Mouse (Mus musculus) MEL (cell line): ENCODE results near the gene Mpp2. TPM values are rescaled to one million over a fixed set of nuclear protein-coding genes. Genes with fewer than 3 reads are reported as not detected.
A peak's percentile ranks its signal among the peaks of the same experiment; 100 is the strongest.

Source experiments
- DNase-seq: peaks from one replicate; pipeline ENCODE4 v3.0.0; 2011; ENCODE audit warnings: low read depth, low spot score
- H3K27ac ChIP-seq: 2 replicates; pipeline ENCODE4 v1.5.1; 2012; ENCODE audit warnings: low read depth, mild to moderate bottlenecking, control low read depth, low read length, moderate library complexity; ENCODE audit not compliant: control insufficient read depth
- H3K27me3 ChIP-seq, 2 experiments: fragments of 150-350 bp in 1 of 2; sonication (generic) in 1 of 2; 2 replicates each; pipeline ENCODE4 v1.6.1; 2012; ENCODE audit warnings: low read length in 2 of 2, mild to moderate bottlenecking in 2 of 2, improper control_type of control experiment in 1 of 2, moderate library complexity in 1 of 2; ENCODE audit not compliant: insufficient read depth in 2 of 2, control insufficient read depth in 1 of 2
- H3K36me3 ChIP-seq, 2 experiments: 2 replicates each; pipeline ENCODE4 v1.6.1; 2012 to 2014; ENCODE audit warnings: low read length in 2 of 2, improper control_type of control experiment in 1 of 2, inconsistent platforms in 1 of 2, mild to moderate bottlenecking in 1 of 2; ENCODE audit not compliant: insufficient read depth in 2 of 2, control insufficient read depth in 1 of 2
- H3K4me1 ChIP-seq, 2 experiments: fragments of 150-350 bp in 1 of 2; sonication (generic) in 1 of 2; 2 replicates each; pipeline ENCODE4 v1.6.1; 2012; ENCODE audit warnings: low read length in 2 of 2, improper control_type of control experiment in 1 of 2, mild to moderate bottlenecking in 1 of 2; ENCODE audit not compliant: insufficient read depth in 2 of 2, control insufficient read depth in 1 of 2
- H3K4me3 ChIP-seq, 2 experiments: fragments of 150-350 bp in 1 of 2; sonication (generic) in 1 of 2; 2 replicates each; pipeline ENCODE4 v1.5.1; 2012; ENCODE audit warnings: low read depth in 2 of 2, low read length in 2 of 2, mild to moderate bottlenecking in 2 of 2, moderate library complexity in 2 of 2, control low read depth in 1 of 2, improper control_type of control experiment in 1 of 2; ENCODE audit not compliant: control insufficient read depth in 1 of 2, insufficient read depth in 1 of 2
- H3K79me2 ChIP-seq: 2 replicates; pipeline ENCODE4 v1.6.1; 2012; ENCODE audit warnings: mild to moderate bottlenecking, low read length, moderate library complexity; ENCODE audit not compliant: control insufficient read depth, poor library complexity, insufficient read depth
- H3K9ac ChIP-seq: 2 replicates; pipeline ENCODE4 v1.6.1; 2012; ENCODE audit warnings: low read depth, mild to moderate bottlenecking, control low read depth, low read length, moderate library complexity; ENCODE audit not compliant: control insufficient read depth, poor library complexity, severe bottlenecking
- H3K9me3 ChIP-seq: fragments of 150-350 bp; sonication (generic); replicated peaks from 2 replicates; pipeline ENCODE4 v1.6.1; 2012; ENCODE audit warnings: mild to moderate bottlenecking, low read length, improper control_type of control experiment, moderate library complexity; ENCODE audit not compliant: insufficient read depth
- BHLHE40 ChIP-seq: IDR thresholded peaks from 2 replicates; pipeline ENCODE4 v1.6.1; 2012; ENCODE audit warnings: low read depth, mild to moderate bottlenecking, inconsistent platforms, low read length, improper control_type of control experiment, borderline replicate concordance
- CHD1 ChIP-seq: IDR thresholded peaks from 2 replicates; pipeline ENCODE4 v1.6.1; 2012; ENCODE audit warnings: low read depth, mild to moderate bottlenecking, inconsistent platforms, low read length, improper control_type of control experiment
- CHD2 ChIP-seq: IDR thresholded peaks from 2 replicates; pipeline ENCODE4 v1.6.1; 2011; ENCODE audit warnings: low read length, improper control_type of control experiment
- CTCF ChIP-seq, 3 experiments: IDR thresholded peaks in 2 of 3; conservative IDR thresholded peaks in 1 of 3; 2 replicates each; pipeline ENCODE4 v1.5.1; 2011 to 2012; ENCODE audit warnings: low read length in 3 of 3, low read depth in 2 of 3, mild to moderate bottlenecking in 2 of 3, improper control_type of control experiment in 1 of 3, inconsistent platforms in 1 of 3, mixed read lengths in 1 of 3, moderate library complexity in 1 of 3; ENCODE audit not compliant: control insufficient read depth in 1 of 3, insufficient read depth in 1 of 3, poor library complexity in 1 of 3, severe bottlenecking in 1 of 3
- E2F4 ChIP-seq: IDR thresholded peaks from 2 replicates; pipeline ENCODE4 v1.6.1; 2011; ENCODE audit warnings: low read depth, low read length, improper control_type of control experiment, borderline replicate concordance
- ELF1 ChIP-seq: IDR thresholded peaks from 2 replicates; pipeline ENCODE4 v1.6.1; 2014; ENCODE audit warnings: low read depth, mild to moderate bottlenecking, inconsistent platforms, low read length, improper control_type of control experiment, moderate library complexity
- GABPA ChIP-seq: IDR thresholded peaks from 2 replicates; pipeline ENCODE4 v1.6.1; 2012; ENCODE audit warnings: low read depth, mild to moderate bottlenecking, inconsistent platforms, low read length, improper control_type of control experiment, moderate library complexity
- HCFC1 ChIP-seq: IDR thresholded peaks from 2 replicates; pipeline ENCODE4 v1.6.1; 2012; ENCODE audit warnings: low read depth, mild to moderate bottlenecking, inconsistent platforms, low read length, improper control_type of control experiment, moderate library complexity
- MAZ ChIP-seq: IDR thresholded peaks from 2 replicates; pipeline ENCODE4 v1.6.1; 2012; ENCODE audit warnings: low read depth, mild to moderate bottlenecking, inconsistent platforms, low read length, improper control_type of control experiment
- MXI1 ChIP-seq: IDR thresholded peaks from 2 replicates; pipeline ENCODE4 v1.6.1; 2011; ENCODE audit warnings: mild to moderate bottlenecking, low read depth, low read length, improper control_type of control experiment
- MYB ChIP-seq: IDR thresholded peaks from 2 replicates; pipeline ENCODE4 v1.6.1; 2011; ENCODE audit warnings: mild to moderate bottlenecking, low read depth, low read length, improper control_type of control experiment
- MYC ChIP-seq: IDR thresholded peaks from 2 replicates; pipeline ENCODE4 v1.6.1; 2011; ENCODE audit warnings: low read depth, mild to moderate bottlenecking, low read length, improper control_type of control experiment, moderate library complexity
- POLR2AphosphoS2 ChIP-seq: IDR thresholded peaks from 2 replicates; pipeline ENCODE4 v1.6.1; 2011; ENCODE audit warnings: low read length, improper control_type of control experiment
- RAD21 ChIP-seq: IDR thresholded peaks from 2 replicates; pipeline ENCODE4 v1.6.1; 2011; ENCODE audit warnings: mild to moderate bottlenecking, low read depth, low read length, improper control_type of control experiment
- SIN3A ChIP-seq: IDR thresholded peaks from 2 replicates; pipeline ENCODE4 v1.6.1; 2012; ENCODE audit warnings: low read length, improper control_type of control experiment, inconsistent platforms
- SMC3 ChIP-seq: IDR thresholded peaks from 2 replicates; pipeline ENCODE4 v1.6.1; 2011; ENCODE audit warnings: low read depth, low read length, improper control_type of control experiment
- TBP ChIP-seq: IDR thresholded peaks from 2 replicates; pipeline ENCODE4 v1.8.0; 2011; ENCODE audit warnings: low read depth, low read length, improper control_type of control experiment
- TCF12 ChIP-seq: IDR thresholded peaks from 2 replicates; pipeline ENCODE4 v1.6.1; 2014; ENCODE audit warnings: low read depth, mild to moderate bottlenecking, inconsistent platforms, low read length, improper control_type of control experiment, moderate library complexity
- USF1 ChIP-seq: IDR thresholded peaks from 2 replicates; pipeline ENCODE4 v1.6.1; 2014; ENCODE audit warnings: low read depth, mild to moderate bottlenecking, inconsistent platforms, low read length, improper control_type of control experiment, moderate library complexity
- USF2 ChIP-seq, 2 experiments: IDR thresholded peaks; 2 replicates each; pipeline ENCODE4 v1.6.1; 2011 to 2012; ENCODE audit warnings: improper control_type of control experiment in 2 of 2, low read length in 2 of 2, borderline replicate concordance in 1 of 2, inconsistent platforms in 1 of 2, low read depth in 1 of 2, mild to moderate bottlenecking in 1 of 2; ENCODE audit not compliant: insufficient read depth in 1 of 2
- ZC3H11A ChIP-seq: IDR thresholded peaks from 2 replicates; pipeline ENCODE4 v1.6.1; 2012; ENCODE audit warnings: low read depth, mild to moderate bottlenecking, inconsistent platforms, low read length, improper control_type of control experiment
- ZKSCAN1 ChIP-seq: IDR thresholded peaks from 2 replicates; pipeline ENCODE4 v1.6.1; 2012; ENCODE audit warnings: low read depth, mild to moderate bottlenecking, inconsistent platforms, low read length, improper control_type of control experiment, moderate library complexity
- ZMIZ1 ChIP-seq: IDR thresholded peaks from 2 replicates; pipeline ENCODE4 v1.6.1; 2012; ENCODE audit warnings: low read depth, mild to moderate bottlenecking, inconsistent platforms, low read length, improper control_type of control experiment, moderate library complexity
- ZNF384 ChIP-seq: IDR thresholded peaks from 2 replicates; pipeline ENCODE4 v1.6.1; 2012; ENCODE audit warnings: low read depth, mild to moderate bottlenecking, inconsistent platforms, low read length, improper control_type of control experiment
- polyA plus RNA-seq, 2 experiments: library from polyadenylated mRNA; stranded (reverse) in 1 of 2; unstranded in 1 of 2; fragments of >175 nt in 1 of 2; fragments of >200 nt in 1 of 2; gene quantifications; 2 replicates each; pipeline versions ENCODE4 v1.2.1 to v1.2.4; 2012; ENCODE audit warnings: low replicate concordance in 2 of 2, low read depth in 1 of 2; ENCODE audit not compliant: insufficient read length in 2 of 2, insufficient read depth in 1 of 2, missing spikeins in 1 of 2
- total RNA-seq: library from RNA; depleted of rRNA; stranded (reverse); fragments of 300-350 nt; gene quantifications from 2 replicates; pipeline ENCODE4 v1.2.3, GENCODE M21; 2012

The Mpp2 gene
- total and polyA plus RNA-seq, 3 experiments, result 2.9 to 16.3 TPM; not detected in 1

DNA sequence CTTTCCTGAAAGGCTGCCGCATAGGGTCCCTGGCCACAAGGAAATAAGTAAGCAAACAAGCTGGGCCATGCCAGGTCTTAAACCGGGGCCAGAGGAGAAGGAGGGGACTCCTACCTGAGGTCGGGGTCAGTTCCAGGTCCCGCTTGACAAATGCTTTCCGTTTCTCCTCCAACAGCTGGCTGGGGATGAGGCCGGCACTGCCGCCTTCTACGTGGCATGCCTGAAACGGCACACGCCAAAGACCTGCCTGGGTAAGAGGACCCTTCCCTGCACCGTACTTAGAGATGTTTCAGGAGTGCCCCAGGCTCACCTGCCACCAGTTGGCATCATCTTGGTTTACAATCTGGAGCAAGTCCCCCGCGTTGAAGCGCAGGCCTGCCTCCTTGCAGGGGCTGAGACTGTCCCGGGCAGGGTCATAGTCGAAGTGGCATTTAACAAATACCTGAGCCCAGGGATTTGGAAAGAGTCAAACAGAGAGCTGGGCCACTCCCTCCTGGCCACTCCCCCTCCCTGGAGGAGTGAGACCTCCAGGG lies 26.3 kb downstream of the Mpp2 start:
- DNase-seq, result no peak
- TF ChIP-seq MYC (no peak), SMC3 (no peak), CHD2 (no peak), MAZ (no peak), GABPA (no peak), ZMIZ1 (no peak), RAD21 (no peak), TCF12 (no peak), POLR2AphosphoS2 (no peak), TBP (no peak), MYB (no peak), BHLHE40 (no peak), ELF1 (no peak), E2F4 (no peak), USF2 (IDR thresholded peaks at IDR 0.05; ENCODE audit: borderline replicate concordance in 1 of 2, insufficient read depth in 1 of 2, low read depth in 1 of 2, low read length in 2 of 2) (no peak), HCFC1 (no peak), CHD1 (no peak), MXI1 (no peak)
- H3K4me1 ChIP-seq, result no peaks in the 10 kb centered on the region
- H3K79me2 ChIP-seq, result no peaks in the 10 kb centered on the region
- no peak overlapping the region for H3K27ac ChIP-seq
- H3K27me3 ChIP-seq, result no peaks in the 10 kb centered on the region
- no peak overlapping the region for H3K9ac ChIP-seq
- no peaks in the 10 kb centered on the region for H3K9me3 ChIP-seq
- no peak overlapping the region for H3K4me3 ChIP-seq
- no peaks in the 10 kb centered on the region; a peak in 2 of 4 replicates for H3K36me3 ChIP-seq

DNA sequence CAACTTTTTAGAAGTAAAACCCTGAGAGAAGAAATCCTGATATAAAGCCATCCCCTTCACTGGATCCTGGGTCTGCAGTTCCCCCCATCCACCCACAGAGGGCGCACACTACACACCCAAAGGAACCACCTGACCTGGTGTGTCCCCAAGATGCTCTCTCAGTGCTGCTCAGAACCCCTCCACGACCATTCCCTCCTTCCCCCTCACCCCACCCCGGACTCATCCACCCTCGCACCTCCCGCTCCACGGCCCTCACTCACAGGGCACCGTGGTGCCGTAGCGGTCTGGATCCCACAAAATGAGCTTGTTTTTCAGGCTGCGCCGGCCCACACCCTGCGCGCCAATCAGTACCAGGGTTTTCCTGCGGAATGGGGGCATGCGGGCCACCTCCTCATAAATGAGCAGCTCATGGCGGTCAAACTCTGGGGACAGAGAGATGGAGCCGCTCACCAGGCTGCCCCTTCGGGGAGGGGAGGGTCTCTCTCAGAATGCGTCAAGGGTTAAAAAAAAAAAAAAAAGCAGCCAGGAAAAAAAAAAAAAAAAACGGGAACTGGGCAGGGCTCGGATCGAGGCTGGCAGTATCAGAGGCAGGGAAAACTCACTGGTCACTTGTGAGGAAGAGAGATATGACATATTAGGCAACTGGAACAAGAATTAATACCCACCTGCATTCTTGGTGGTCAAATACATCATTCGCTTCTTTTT lies 26.9 kb downstream of the Mpp2 start:
- H3K27me3 ChIP-seq, result no peaks in the 10 kb centered on the region
- no peaks in the 10 kb centered on the region; a peak in 2 of 4 replicates for H3K36me3 ChIP-seq

More for the DNA sequence above, 26.9 kb downstream of the Mpp2 start:
- Histone ChIP-seq H3K9ac (no peak overlapping the region), H3K79me2 (no peaks in the 10 kb centered on the region), H3K4me3 (no peak overlapping the region), H3K9me3 (no peaks in the 10 kb centered on the region), H3K27ac (no peak overlapping the region), H3K4me1 (no peaks in the 10 kb centered on the region)
- DNase-seq, result peak; percentile 84
- TF ChIP-seq ZKSCAN1, result no peak
- TF ChIP-seq SMC3, result peak; percentile 96
- TF ChIP-seq CHD1, result no peak
- peak; percentile 83 for TF ChIP-seq USF1
- peak; percentile 96 for TF ChIP-seq RAD21
- peak; percentile 90 for TF ChIP-seq ZNF384
- peak; percentile 87 for TF ChIP-seq ZC3H11A
- TF ChIP-seq CTCF (IDR thresholded peaks at IDR 0.05 in 2 of 3, conservative IDR thresholded peaks at IDR 0.05 in 1 of 3; ENCODE audit: control insufficient read depth in 1 of 3, insufficient read depth in 1 of 3, low read depth in 2 of 3, low read length in 3 of 3, poor library complexity in 1 of 3, severe bottlenecking in 1 of 3), result peak; percentile 97 to 99 (median 97)
- 0 out of 2 replicates have a peak, but pooled peaks have one; percentile 30 for TF ChIP-seq SIN3A
